Mouse (Mus musculus) left cerebral cortex, adult 18-20 months (tissue): ENCODE measurements at regions not wholly inside any gene's neighbourhood (a gene's known extent, or its start where the extent isn't known, plus 50 kb on each side); places are given as distances from the start of the nearest gene placed in this dataset.

Experiments used
- DNase-seq, 2 experiments: peaks; one replicate each; pipeline ENCODE4 v3.0.0; 2021 to 2022; ENCODE audit warnings: low spot score in 2 of 2, mixed read lengths in 1 of 2

- DNase-seq: no peak
Measured at GRCm38 (mm10) chr7:36352761-36353160, 345.2 kb upstream of the Tshz3 start.

GRCm38 (mm10) chr7:36350616-36351015 is 347.3 kb upstream of the Tshz3 start:
- no peak for DNase-seq

GRCm38 (mm10) chr7:36348195-36348594 is 349.7 kb upstream of the Tshz3 start:
- no peak for DNase-seq

- peak in 1 of 2 experiments; percentile 23 for DNase-seq
Measured at GRCm38 (mm10) chr7:36334857-36335256, 363.1 kb upstream of the Tshz3 start.

GRCm38 (mm10) chr7:36334091-36334490 is 363.8 kb upstream of the Tshz3 start:
- DNase-seq: peak in 1 of 2 experiments; percentile 17

GRCm38 (mm10) chr7:36332633-36333032 is 365.3 kb upstream of the Tshz3 start:
- peak in 1 of 2 experiments; percentile 47 for DNase-seq

- no peak for DNase-seq
Measured at GRCm38 (mm10) chr7:36328141-36328540, 369.8 kb upstream of the Tshz3 start.

- no peak for DNase-seq
Measured at GRCm38 (mm10) chr7:36324035-36324434, 373.9 kb upstream of the Tshz3 start.

- DNase-seq: no peak
Measured at GRCm38 (mm10) chr7:36322181-36322580, 375.7 kb upstream of the Tshz3 start.

GRCm38 (mm10) chr7:36317466-36318212 is 380.3 kb upstream of the Tshz3 start:
- DNase-seq: no peak

GRCm38 (mm10) chr7:36313751-36314150 is 384.2 kb upstream of the Tshz3 start:
- no peak for DNase-seq

- DNase-seq: no peak
Measured at GRCm38 (mm10) chr7:36309761-36310605, 387.9 kb upstream of the Tshz3 start.

GRCm38 (mm10) chr7:36308726-36309125 is 389.2 kb upstream of the Tshz3 start:
- DNase-seq: no peak

GRCm38 (mm10) chr7:36308106-36308620 is 389.8 kb upstream of the Tshz3 start:
- DNase-seq: peak; percentile 20 to 55

GRCm38 (mm10) chr7:36277275-36277674 is 420.6 kb upstream of the Tshz3 start:
- no peak for DNase-seq

- DNase-seq: no peak
Measured at GRCm38 (mm10) chr7:36268966-36269365, 429.0 kb upstream of the Tshz3 start.

- DNase-seq: peak in 1 of 2 experiments; percentile 6
Measured at GRCm38 (mm10) chr7:36265163-36265823, 432.6 kb upstream of the Tshz3 start.

GRCm38 (mm10) chr7:36262124-36262710 is 435.7 kb upstream of the Tshz3 start:
- peak; percentile 5 to 26 for DNase-seq

- DNase-seq: peak; percentile 53 to 64
Measured at GRCm38 (mm10) chr7:36257102-36257501, 440.8 kb upstream of the Tshz3 start.

- DNase-seq: no peak
Measured at GRCm38 (mm10) chr7:36247356-36247755, 444.6 kb upstream of the Zfp507 start.

- no peak for DNase-seq
Measured at GRCm38 (mm10) chr7:36236673-36237072, 433.9 kb upstream of the Zfp507 start.
